Mouse (Mus musculus): Measurements from ENCODE around the gene Kdm5a.

DNA sequence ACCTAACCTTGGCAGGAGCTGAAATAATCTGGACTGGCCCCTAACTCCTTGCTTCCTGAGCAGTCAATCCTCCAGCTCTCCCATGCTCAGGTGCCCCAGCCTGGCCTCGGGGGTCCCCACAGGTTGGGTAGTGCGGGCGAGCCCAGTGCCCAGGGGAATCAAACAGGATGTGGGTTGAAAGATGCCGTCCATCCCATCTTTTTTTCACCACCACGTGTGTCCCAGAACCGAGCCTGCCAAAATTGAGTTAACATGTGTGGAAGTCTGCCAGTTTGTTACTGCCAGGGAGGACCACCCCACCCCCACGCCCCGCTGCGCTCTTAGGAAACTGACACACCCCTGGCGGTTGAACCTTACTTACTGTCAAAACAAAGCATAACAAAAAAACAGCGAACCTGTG, 100.0 kb downstream of the Kdm5a start:
- TF ChIP-seq CTCF (IDR thresholded peaks at IDR 0.05) = peak; percentile 14
- TF ChIP-seq EP300 (IDR thresholded peaks at IDR 0.05; ENCODE audit: insufficient read depth, low read depth, low read length) = no peak
- no peak for TF ChIP-seq POLR2A (IDR thresholded peaks at IDR 0.05; ENCODE audit: insufficient read depth, low read depth, low read length)
